Mouse (Mus musculus): ENCODE data around the gene Srd5a1.

- TF ChIP-seq CTCF (IDR thresholded peaks at IDR 0.05; ENCODE audit: low read depth) (no peak), EP300 (IDR thresholded peaks at IDR 0.05; ENCODE audit: low read depth) (no peak)
These were observed 26.4 kb upstream of the Srd5a1 start for GRCm38 (mm10) chr13:69637657-69638056.
